Mouse (Mus musculus) liver, postnatal 0 days (tissue): ENCODE data around the gene Chd9.

Experiments used
- CTCF ChIP-seq: sonication (generic); IDR thresholded peaks from 2 replicates; pipeline ENCODE4 v1.5.1; 2016; ENCODE audit warnings: antibody characterized with exemption, low read depth
- EP300 ChIP-seq: IDR thresholded peaks from 2 replicates; pipeline ENCODE4 v1.6.1; 2016; ENCODE audit warnings: antibody characterized with exemption, low read depth, mild to moderate bottlenecking

DNA sequence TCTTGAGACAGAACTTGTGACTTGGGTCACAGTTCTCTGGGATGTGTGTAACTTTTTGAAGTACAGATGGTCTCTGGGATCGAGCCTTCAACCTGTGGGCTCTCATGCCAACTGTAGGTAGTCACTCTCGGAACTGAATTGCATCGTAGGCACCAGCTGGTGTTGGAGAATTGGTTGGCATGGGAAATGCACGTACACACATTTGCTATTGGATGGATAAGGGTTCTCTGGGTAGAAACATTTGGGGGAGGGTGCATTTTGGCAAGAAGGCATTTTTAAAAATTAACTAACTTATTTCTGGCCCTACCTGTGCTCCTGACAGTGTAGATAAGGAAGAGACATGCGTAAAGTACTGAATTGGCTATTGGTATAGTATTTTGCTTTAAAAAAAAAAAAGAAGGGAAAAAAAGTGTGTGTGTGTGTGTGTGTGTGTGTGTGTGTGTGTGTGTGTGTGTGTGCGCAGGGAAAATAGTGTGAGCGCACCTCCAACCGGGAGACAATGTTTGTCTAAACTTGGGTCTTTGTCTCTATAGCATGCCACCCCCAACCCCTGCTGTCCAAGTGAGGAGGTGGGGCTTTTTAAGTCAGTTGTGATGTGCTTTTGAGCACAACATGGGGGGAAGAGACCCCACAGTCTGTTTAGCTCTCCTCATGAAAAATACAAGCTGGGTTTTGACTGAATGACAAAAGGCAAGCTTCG is 26.0 kb downstream of the Chd9 start:
- no peak for TF ChIP-seq CTCF
- TF ChIP-seq EP300: no peak
